ENCODE assay signal across 12 mouse cellular contexts in genomic region chr15:32422631-32423030, GRCm38 (mm10).
DNase-seq lines count a peak whose midpoint lies in the region; ATAC-seq lines count a peak whose summit lies in the region.
"Had no signal": no experiment of that assay in that cellular context is flagged by ENCODE, and none has a peak within 500 bp of the region (broad histone marks: within the 10 kb centered on the region; RNA-seq: fewer than 3 reads in every experiment).

No protein-coding gene starts in this region.

- no peaks in the 10 kb centered on the region for H3K9me3 ChIP-seq in midbrain, embryonic 14.5 days (ENCODE audit: control insufficient read depth, low read length)
- H3K9me3 ChIP-seq: embryonic facial prominence, embryonic 13.5 days; stomach, embryonic 15.5 days had no signal

- WGBS in midbrain, embryonic 14.5 days: 88% methylated on average over 6 of the region's 6 CpGs

- H3K27me3 ChIP-seq in midbrain, embryonic 14.5 days (ENCODE audit: control insufficient read depth, insufficient read depth, low read length): no peaks in the 10 kb centered on the region
- H3K27me3 ChIP-seq: CH12.LX; embryonic facial prominence, embryonic 13.5 days; stomach, embryonic 15.5 days had no signal

- no peak for ATAC-seq in midbrain, embryonic 14.5 days (ENCODE audit: low FRiP score, low TSS enrichment)

- intact Hi-C loops in heart, postnatal 25 days (cut with DNase I): loop anchor here (5.0 kb wide), 1 partner anchor 175 kb away; no protein-coding TSS in a partner anchor
- intact Hi-C loops in heart, postnatal 10 days (cut with DNase I): no loop called here

- H3K9ac ChIP-seq in midbrain, embryonic 14.5 days (replicated peaks; ENCODE audit: low read length): no peak overlapping the region
- H3K9ac ChIP-seq: embryonic facial prominence, embryonic 13.5 days; stomach, embryonic 15.5 days had no signal

- no peak overlapping the region for H3K4me3 ChIP-seq in midbrain, embryonic 14.5 days (replicated peaks; ENCODE audit: low read depth, low read length)
- H3K4me3 ChIP-seq: embryonic facial prominence, embryonic 13.5 days; stomach, embryonic 15.5 days had no signal

- H3K36me3 ChIP-seq in midbrain, embryonic 14.5 days (ENCODE audit: control insufficient read depth, insufficient read depth, low read length): no peaks in the 10 kb centered on the region
- H3K36me3 ChIP-seq: embryonic facial prominence, embryonic 13.5 days; stomach, embryonic 15.5 days had no signal

- H3K4me2 ChIP-seq in midbrain, embryonic 14.5 days (ENCODE audit: low read length): no peak overlapping the region
- H3K4me2 ChIP-seq: embryonic facial prominence, embryonic 13.5 days; liver, embryonic 11.5 days; stomach, embryonic 15.5 days had no signal

- H3K4me1 ChIP-seq in midbrain, embryonic 14.5 days (ENCODE audit: control insufficient read depth, insufficient read depth, low read length): no peaks in the 10 kb centered on the region
- H3K4me1 ChIP-seq: embryonic facial prominence, embryonic 13.5 days; stomach, embryonic 15.5 days had no signal

- no peak overlapping the region for H3K27ac ChIP-seq in midbrain, embryonic 14.5 days (replicated peaks; ENCODE audit: low read depth, low read length)
- H3K27ac ChIP-seq: embryonic facial prominence, embryonic 13.5 days; stomach, embryonic 15.5 days had no signal

- peak; percentile 9 for DNase-seq in heart, adult 8-10 months (ENCODE audit: low spot score)
- DNase-seq in heart, postnatal 25 days (ENCODE audit: low spot score): no peak
- peak; percentile 59 for DNase-seq in adrenal gland, postnatal 14 days
- DNase-seq in cerebellum, adult 11-12 months: peak; percentile 12
- DNase-seq in heart, postnatal 10 days: peak; percentile 28 to 49
- DNase-seq in urinary bladder, postnatal 36 days (ENCODE audit: low spot score in 2 of 2): no peak
- no peak for DNase-seq in midbrain, embryonic 14.5 days
- DNase-seq: lung, postnatal 36 days had no signal

Comparison
In these comparisons a context has a peak if more than half of its experiments do, and no peak if none do; other contexts are left out.
1. DNase-seq: peak in heart, adult 8-10 months (single experiment), adrenal gland, postnatal 14 days (single experiment), cerebellum, adult 11-12 months (single experiment) and heart, postnatal 10 days (2 of 2); none in heart, postnatal 25 days (single experiment), urinary bladder, postnatal 36 days (0 of 2) and midbrain, embryonic 14.5 days (single experiment).